Mouse (Mus musculus) midbrain, embryonic 10.5 days (tissue): Measurements from ENCODE around the gene Slc4a3. TPM values are rescaled to one million over a fixed set of nuclear protein-coding genes. Genes with fewer than 3 reads are reported as not detected.

Source experiments
- DNase-seq: peaks from one replicate; pipeline ENCODE4 v3.0.0-alpha.2; 2017; ENCODE audit warnings: low spot score
- H3K27ac ChIP-seq: fragments of 300-500 bp; sonication (generic); replicated peaks from 2 replicates; pipeline ENCODE4 v1.5.1; 2016; ENCODE audit warnings: mild to moderate bottlenecking
- H3K27me3 ChIP-seq: fragments of 300-500 bp; sonication (generic); 2 replicates; pipeline ENCODE4 v1.6.1; 2016; ENCODE audit warnings: low read depth, mild to moderate bottlenecking; ENCODE audit not compliant: poor library complexity, severe bottlenecking
- H3K36me3 ChIP-seq: fragments of 300-500 bp; sonication (generic); 2 replicates; pipeline ENCODE4 v1.6.1; 2016; ENCODE audit warnings: mild to moderate bottlenecking, moderate library complexity
- H3K4me1 ChIP-seq: fragments of 300-500 bp; sonication (generic); 2 replicates; pipeline ENCODE4 v1.6.1; 2016
- H3K4me3 ChIP-seq: fragments of 300-500 bp; sonication (generic); 2 replicates; pipeline ENCODE4 v1.5.1; 2016; ENCODE audit warnings: mild to moderate bottlenecking, moderate library complexity
- H3K9me3 ChIP-seq: fragments of 300-500 bp; sonication (generic); replicated peaks from 2 replicates; pipeline ENCODE4 v1.6.1; 2016; ENCODE audit warnings: mild to moderate bottlenecking
- WGBS: fragments of 180-500 bp; shearing (Covaris S2); methylation state at CpG from one replicate; pipeline ENCODE4 v1.1.7; 2016; 5-methylcytosine and 5-hydroxymethylcytosine counted together
- polyA plus RNA-seq: library from polyadenylated mRNA; unstranded; fragments of >200 nt; fragmentation: Nextera tagmentation; extraction: Ambion mirVana; gene quantifications from 2 replicates; pipeline ENCODE4 v1.2.1, GENCODE M21; 2016

Gene Slc4a3
- polyA plus RNA-seq, 1 experiment from 2014 or later, result 13.2 TPM

- H3K9me3 ChIP-seq, result no peaks in the 10 kb centered on the region
- peaks cover 10% of the 10 kb centered on the region; the same call in 1 of the 2 replicates for H3K27me3 ChIP-seq
- no peaks in the 10 kb centered on the region for H3K36me3 ChIP-seq
- no peak overlapping the region for H3K4me3 ChIP-seq
- peaks cover 6% of the 10 kb centered on the region for H3K4me1 ChIP-seq
- no peak for DNase-seq
- no peak overlapping the region for H3K27ac ChIP-seq
- WGBS, result 88% methylated on average over 17 of the region's 17 CpGs
Measured at GRCm38 (mm10) chr1:75574476-75575310, 28.6 kb downstream of the Slc4a3 start.

GRCm38 (mm10) chr1:75581936-75582624 is 36.0 kb downstream of the Slc4a3 start:
- no peak overlapping the region for H3K4me3 ChIP-seq
- H3K9me3 ChIP-seq, result no peaks in the 10 kb centered on the region
- H3K27me3 ChIP-seq, result no peaks in the 10 kb centered on the region
- no peak overlapping the region for H3K27ac ChIP-seq
- peaks cover 16% of the 10 kb centered on the region for H3K4me1 ChIP-seq
- H3K36me3 ChIP-seq, result no peaks in the 10 kb centered on the region
- no peak for DNase-seq
- 52% methylated on average over 7 of the region's 7 CpGs for WGBS

GRCm38 (mm10) chr1:75582625-75582956 is 36.5 kb downstream of the Slc4a3 start:
- Histone ChIP-seq H3K27ac (no peak overlapping the region), H3K27me3 (no peaks in the 10 kb centered on the region), H3K4me1 (peaks cover 16% of the 10 kb centered on the region), H3K36me3 (no peaks in the 10 kb centered on the region), H3K4me3 (no peak overlapping the region), H3K9me3 (no peaks in the 10 kb centered on the region)
- 88% methylated on average over 5 of the region's 5 CpGs for WGBS
- DNase-seq, result no peak

- WGBS, result 78% methylated on average over 10 of the region's 10 CpGs
- Histone ChIP-seq H3K27ac (no peak overlapping the region), H3K4me3 (no peak overlapping the region), H3K4me1 (peaks cover 16% of the 10 kb centered on the region), H3K36me3 (no peaks in the 10 kb centered on the region), H3K9me3 (no peaks in the 10 kb centered on the region), H3K27me3 (peaks cover under 1% of the 10 kb centered on the region; the same call in 1 of the 2 replicates)
- no peak for DNase-seq
Measured at GRCm38 (mm10) chr1:75583034-75583433, 37.0 kb downstream of the Slc4a3 start.

- Histone ChIP-seq H3K4me3 (no peak overlapping the region), H3K9me3 (no peaks in the 10 kb centered on the region), H3K4me1 (peaks cover 15% of the 10 kb centered on the region), H3K36me3 (no peaks in the 10 kb centered on the region), H3K27me3 (peaks cover 6% of the 10 kb centered on the region; the same call in 1 of the 2 replicates), H3K27ac (no peak overlapping the region)
- no peak for DNase-seq
- WGBS, result 91% methylated on average over 3 of the region's 3 CpGs
Measured at GRCm38 (mm10) chr1:75586791-75587190, 40.7 kb downstream of the Slc4a3 start.

- no peak for DNase-seq
- H3K27ac ChIP-seq, result no peak overlapping the region
Measured at GRCm38 (mm10) chr1:75587738-75588719, 42.0 kb downstream of the Slc4a3 start.

GRCm38 (mm10) chr1:75588874-75589273 is 42.8 kb downstream of the Slc4a3 start:
- no peak for DNase-seq
- H3K4me1 ChIP-seq, result peaks cover 5% of the 10 kb centered on the region; the same call in 1 of the 2 replicates
- H3K4me3 ChIP-seq, result no peak overlapping the region
- H3K9me3 ChIP-seq, result no peaks in the 10 kb centered on the region
- H3K27me3 ChIP-seq, result peaks cover 6% of the 10 kb centered on the region; the same call in 1 of the 2 replicates
- 47% methylated on average over 7 of the region's 7 CpGs for WGBS
- H3K36me3 ChIP-seq, result no peaks in the 10 kb centered on the region
- H3K27ac ChIP-seq, result no peak overlapping the region

More at GRCm38 (mm10) chr1:75587738-75588719, 42.0 kb downstream of the Slc4a3 start:
- WGBS, result 82% methylated on average over 12 of the region's 12 CpGs
- Histone ChIP-seq H3K36me3 (no peaks in the 10 kb centered on the region), H3K9me3 (no peaks in the 10 kb centered on the region), H3K4me1 (peaks cover 5% of the 10 kb centered on the region; the same call in 1 of the 2 replicates), H3K4me3 (no peak overlapping the region), H3K27me3 (peaks cover 6% of the 10 kb centered on the region; the same call in 1 of the 2 replicates)

GRCm38 (mm10) chr1:75589983-75590382 is 43.9 kb downstream of the Slc4a3 start:
- 92% methylated on average over 2 of the region's 2 CpGs for WGBS

GRCm38 (mm10) chr1:75593956-75594355 is 47.9 kb downstream of the Slc4a3 start:
- H3K36me3 ChIP-seq, result no peaks in the 10 kb centered on the region
- no peak for DNase-seq
- H3K9me3 ChIP-seq, result no peaks in the 10 kb centered on the region
- H3K4me3 ChIP-seq, result no peak overlapping the region
- H3K27ac ChIP-seq, result no peak overlapping the region
- peaks cover 11% of the 10 kb centered on the region for H3K4me1 ChIP-seq
- 92% methylated on average over 7 of the region's 7 CpGs for WGBS
- H3K27me3 ChIP-seq, result peaks cover 9% of the 10 kb centered on the region; the same call in 1 of the 2 replicates

More at GRCm38 (mm10) chr1:75589983-75590382, 43.9 kb downstream of the Slc4a3 start:
- Histone ChIP-seq H3K36me3 (no peaks in the 10 kb centered on the region), H3K4me3 (no peak overlapping the region), H3K9me3 (no peaks in the 10 kb centered on the region), H3K4me1 (peaks cover 13% of the 10 kb centered on the region), H3K27ac (no peak overlapping the region), H3K27me3 (peaks cover 6% of the 10 kb centered on the region; the same call in 1 of the 2 replicates)
- no peak for DNase-seq

GRCm38 (mm10) chr1:75594836-75595235 is 48.8 kb downstream of the Slc4a3 start:
- no peak overlapping the region for H3K4me3 ChIP-seq
- H3K27me3 ChIP-seq, result peaks cover 18% of the 10 kb centered on the region
- H3K4me1 ChIP-seq, result peaks cover 8% of the 10 kb centered on the region
- no peak overlapping the region for H3K27ac ChIP-seq
- 49% methylated on average over 9 of the region's 9 CpGs for WGBS
- DNase-seq, result no peak
- H3K9me3 ChIP-seq, result no peaks in the 10 kb centered on the region
- no peaks in the 10 kb centered on the region for H3K36me3 ChIP-seq

GRCm38 (mm10) chr1:75595930-75596329 is 49.9 kb downstream of the Slc4a3 start:
- H3K4me1 ChIP-seq, result peaks cover 8% of the 10 kb centered on the region
- H3K9me3 ChIP-seq, result no peaks in the 10 kb centered on the region
- peaks cover 27% of the 10 kb centered on the region for H3K27me3 ChIP-seq
- no peak for DNase-seq
- no peak overlapping the region for H3K27ac ChIP-seq
- no peak overlapping the region for H3K4me3 ChIP-seq
- H3K36me3 ChIP-seq, result no peaks in the 10 kb centered on the region
- 87% methylated on average over 3 of the region's 3 CpGs for WGBS

- no peak overlapping the region for H3K4me3 ChIP-seq
- H3K36me3 ChIP-seq, result no peaks in the 10 kb centered on the region
- no peak overlapping the region for H3K27ac ChIP-seq
- H3K4me1 ChIP-seq, result peaks cover 15% of the 10 kb centered on the region
- DNase-seq, result no peak
- peaks cover 36% of the 10 kb centered on the region for H3K27me3 ChIP-seq
- WGBS, result 94% methylated on average over 2 of the region's 2 CpGs
- no peaks in the 10 kb centered on the region for H3K9me3 ChIP-seq
Measured at GRCm38 (mm10) chr1:75596906-75597305, 50.8 kb downstream of the Slc4a3 start.
